Mouse (Mus musculus): ENCODE results near the gene Hal. TPM values are rescaled to one million over a fixed set of nuclear protein-coding genes. Genes with fewer than 3 reads are reported as not detected.
"Not testable (repeated sequence)": the region's sequence is repeated elsewhere in the genome, so short reads cannot be mapped to it uniquely, and the experiment has no call there.

The Hal gene
- polyA plus RNA-seq, 1 experiment from 2014 or later, result 0.44 TPM

- TF ChIP-seq CTCF (IDR thresholded peaks at IDR 0.05), result no peak
- ATAC-seq (no peak), DNase-seq (ENCODE audit: low read depth, low spot score) (no peak)
- POLR2A ChIA-PET, result no interaction called here
- no peaks in the 10 kb centered on the region for H3K27me3 ChIP-seq
- CTCF ChIA-PET, result no interaction called here
- in situ Hi-C loops (cut with MboI; ENCODE audit: low pct_unique_long_range_greater_than_20kb), result loop anchor here (10.0 kb wide), 1 partner anchor 258 kb away; no protein-coding TSS in a partner anchor
Measured at GRCm38 (mm10) chr10:93552596-93552995, 64.0 kb downstream of the Hal start.

- POLR2A ChIA-PET, result not testable (repeated sequence)
Measured at GRCm38 (mm10) chr10:93557971-93558370, 69.4 kb downstream of the Hal start.

GRCm38 (mm10) chr10:93559786-93560185 is 71.2 kb downstream of the Hal start:
- TF ChIP-seq CTCF (IDR thresholded peaks at IDR 0.05), result no peak
- DNase-seq (ENCODE audit: low read depth, low spot score) (no peak), ATAC-seq (no peak)
- CTCF ChIA-PET, result interaction anchor here (1.7 to 1.8 kb wide), 2 partner anchors 11 kb away, joined by 4 to 7 read pairs; no protein-coding TSS in a partner anchor
- POLR2A ChIA-PET, result no interaction called here
- in situ Hi-C loops (cut with MboI; ENCODE audit: low pct_unique_long_range_greater_than_20kb), result loop anchor here (10.0 kb wide), 1 partner anchor 265 kb away; no protein-coding TSS in a partner anchor
- no peaks in the 10 kb centered on the region for H3K27me3 ChIP-seq

More at GRCm38 (mm10) chr10:93557971-93558370, 69.4 kb downstream of the Hal start:
- not testable (repeated sequence) for H3K27me3 ChIP-seq; ATAC-seq; DNase-seq (ENCODE audit: low read depth, low spot score)
- in situ Hi-C loops (cut with MboI; ENCODE audit: low pct_unique_long_range_greater_than_20kb), result loop anchor here (10.0 kb wide), 1 partner anchor 263 kb away; no protein-coding TSS in a partner anchor
- CTCF ChIA-PET, result interaction anchor here (1.7 kb wide), 1 partner anchor 13 kb away, joined by 4 read pairs; no protein-coding TSS in a partner anchor

- in situ Hi-C loops (cut with MboI; ENCODE audit: low pct_unique_long_range_greater_than_20kb), result no loop called here
- POLR2A ChIA-PET, result no interaction called here
Measured at GRCm38 (mm10) chr10:93564518-93565090, 76.0 kb downstream of the Hal start.

GRCm38 (mm10) chr10:93567066-93567465 is 78.5 kb downstream of the Hal start:
- no peak for TF ChIP-seq CTCF (IDR thresholded peaks at IDR 0.05)
- CTCF ChIA-PET, result interaction anchor here (2.2 kb wide), 1 partner anchor 18 kb away, joined by 6 read pairs; no protein-coding TSS in a partner anchor
- no peaks in the 10 kb centered on the region for H3K27me3 ChIP-seq
- no peak for DNase-seq (ENCODE audit: low read depth, low spot score)
- in situ Hi-C loops (cut with MboI; ENCODE audit: low pct_unique_long_range_greater_than_20kb), result no loop called here
- POLR2A ChIA-PET, result no interaction called here
- ATAC-seq, result no peak

More at GRCm38 (mm10) chr10:93564518-93565090, 76.0 kb downstream of the Hal start:
- ATAC-seq (no peak), DNase-seq (ENCODE audit: low read depth, low spot score) (no peak)
- TF ChIP-seq CTCF (IDR thresholded peaks at IDR 0.05), result no peak
- H3K27me3 ChIP-seq, result no peaks in the 10 kb centered on the region
- CTCF ChIA-PET, result interaction anchor here (1.0 kb wide), 1 partner anchor 21 kb away, joined by 3 read pairs; no protein-coding TSS in a partner anchor

GRCm38 (mm10) chr10:93567841-93568566 is 79.4 kb downstream of the Hal start:
- ChIA-PET POLR2A (no interaction called here), CTCF (interaction anchor here (0.7 to 2.2 kb wide), 3 partner anchors 14 to 83 kb away, joined by 3 to 6 read pairs (median 3); no protein-coding TSS in a partner anchor)
- in situ Hi-C loops (cut with MboI; ENCODE audit: low pct_unique_long_range_greater_than_20kb), result no loop called here
- no peak for DNase-seq (ENCODE audit: low read depth, low spot score)
- H3K27me3 ChIP-seq, result no peaks in the 10 kb centered on the region
- ATAC-seq, result no peak
- TF ChIP-seq CTCF (IDR thresholded peaks at IDR 0.05), result no peak

GRCm38 (mm10) chr10:93568671-93569070 is 80.1 kb downstream of the Hal start:
- DNase-seq (ENCODE audit: low read depth, low spot score), result no peak
- no peak for TF ChIP-seq CTCF (IDR thresholded peaks at IDR 0.05)
- no peaks in the 10 kb centered on the region for H3K27me3 ChIP-seq
- ChIA-PET POLR2A (no interaction called here), CTCF (interaction anchor here (1.5 to 1.9 kb wide), 2 partner anchors 14 to 19 kb away, joined by 3 to 6 read pairs; no protein-coding TSS in a partner anchor)
- no peak for ATAC-seq
- in situ Hi-C loops (cut with MboI; ENCODE audit: low pct_unique_long_range_greater_than_20kb), result no loop called here

Other genes with a start within 250 kb of the Hal start
- 65.2 TPM for gene Elk3, start 177.6 kb upstream of the Hal start, polyA plus RNA-seq (2021)
- gene Lta4h, start 35.4 kb upstream of the Hal start, polyA plus RNA-seq (2021), result 100 TPM
- 0.09 TPM for gene Amdhd1, start 51.3 kb downstream of the Hal start, polyA plus RNA-seq (2021)
- 0.12 TPM for gene Ccdc38, start 51.9 kb downstream of the Hal start, polyA plus RNA-seq (2021)
- gene Snrpf, start 100.9 kb downstream of the Hal start, polyA plus RNA-seq (2021), result 55.6 TPM
- 159 TPM for gene Ntn4, start 151.9 kb downstream of the Hal start, polyA plus RNA-seq (2021)